Mouse (Mus musculus) olfactory bulb, adult 2 months (tissue): Measurements from ENCODE around the gene Abhd16b.

Experiments used
- CTCF ChIP-seq: fragments of 200-500 bp; IDR thresholded peaks from 2 replicates; pipeline ENCODE4 v1.5.1; 2012; ENCODE audit warnings: low read depth, mild to moderate bottlenecking, low read length, moderate library complexity; ENCODE audit not compliant: insufficient read depth
- POLR2A ChIP-seq: fragments of 200-500 bp; IDR thresholded peaks from 2 replicates; pipeline ENCODE4 v1.6.1; 2012; ENCODE audit warnings: mild to moderate bottlenecking, low read depth, low read length, moderate library complexity; ENCODE audit not compliant: insufficient read depth

DNA sequence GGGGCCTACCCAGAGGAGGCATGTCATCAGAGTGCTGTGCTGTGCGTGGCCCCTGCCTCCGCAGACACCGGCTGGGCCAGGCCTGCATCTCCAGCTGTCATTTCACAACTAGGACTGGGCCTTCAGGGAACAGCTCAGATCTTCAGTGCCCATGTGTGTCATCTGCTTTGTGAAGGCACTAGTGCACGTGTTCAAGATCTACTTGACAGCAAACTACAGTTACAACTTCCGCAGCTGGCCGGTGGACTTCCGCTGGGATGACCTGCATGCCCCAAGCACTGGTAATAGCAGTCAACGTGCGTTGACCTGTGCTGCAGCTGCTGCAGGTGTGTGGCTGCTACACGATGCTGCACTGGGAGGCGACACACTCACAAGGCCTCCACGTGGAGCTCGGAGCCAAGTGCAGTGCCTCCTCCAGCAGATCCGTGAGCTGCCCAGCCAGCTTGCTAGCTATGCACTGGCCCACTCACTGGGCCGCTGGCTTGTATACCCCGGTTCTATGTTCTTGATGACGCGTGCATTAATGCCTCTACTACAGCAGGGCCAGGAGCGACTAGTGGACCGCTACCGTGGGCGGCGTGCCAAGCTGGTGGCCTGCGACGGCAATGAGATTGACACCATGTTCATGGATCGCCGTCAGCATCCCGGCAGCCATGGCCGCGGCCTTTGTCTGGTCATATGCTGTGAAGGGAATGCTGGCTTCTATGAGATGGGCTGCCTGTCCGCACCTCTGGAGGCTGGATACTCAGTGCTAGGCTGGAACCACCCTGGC is at the start of gene Abhd16b:
- TF ChIP-seq CTCF, result no peak
- TF ChIP-seq POLR2A, result no peak
